Mouse (Mus musculus) urinary bladder, postnatal 10 days (tissue): ENCODE measurements at regions not wholly inside any gene's neighbourhood (a gene's known extent, or its start where the extent isn't known, plus 50 kb on each side); places are given as distances from the start of the nearest gene placed in this dataset.
"Not testable (repeated sequence)": the region's sequence is repeated elsewhere in the genome, so short reads cannot be mapped to it uniquely, and the experiment has no call there.

ENCODE experiments used
- DNase-seq: peaks from one replicate; pipeline ENCODE4 v3.0.0; 2022; ENCODE audit warnings: low spot score

GRCm38 (mm10) chr17:83990421-83991365, 142.9 kb upstream of the Haao start:
- no peak for DNase-seq

- DNase-seq = no peak
Observed at GRCm38 (mm10) chr17:83988897-83989296, 141.1 kb upstream of the Haao start.

GRCm38 (mm10) chr17:83988165-83988564, 140.4 kb upstream of the Haao start:
- DNase-seq = no peak

GRCm38 (mm10) chr17:83987683-83988082, 139.9 kb upstream of the Haao start:
- no peak for DNase-seq

GRCm38 (mm10) chr17:83985916-83986578, 138.3 kb upstream of the Haao start:
- DNase-seq = no peak

- DNase-seq = no peak
Observed at GRCm38 (mm10) chr17:83985333-83985790, 137.6 kb upstream of the Haao start.

- DNase-seq = no peak
Observed at GRCm38 (mm10) chr17:83983837-83984388, 136.2 kb upstream of the Haao start.

GRCm38 (mm10) chr17:83983070-83983836, 135.5 kb upstream of the Haao start:
- no peak for DNase-seq

GRCm38 (mm10) chr17:83982700-83983069, 134.9 kb upstream of the Haao start:
- no peak for DNase-seq

- DNase-seq = no peak
Observed at GRCm38 (mm10) chr17:83978858-83979470, 131.2 kb upstream of the Haao start.

- DNase-seq = no peak
Observed at GRCm38 (mm10) chr17:83977725-83978124, 130.0 kb upstream of the Haao start.

- DNase-seq = no peak
Observed at GRCm38 (mm10) chr17:83975813-83976212, 128.1 kb upstream of the Haao start.

- no peak for DNase-seq
Observed at GRCm38 (mm10) chr17:83973461-83974350, 125.9 kb upstream of the Haao start.

- DNase-seq = no peak
Observed at GRCm38 (mm10) chr17:83972874-83973273, 125.1 kb upstream of the Haao start.

GRCm38 (mm10) chr17:83972470-83972869, 124.7 kb upstream of the Haao start:
- no peak for DNase-seq

- DNase-seq = no peak
Observed at GRCm38 (mm10) chr17:83972026-83972425, 124.3 kb upstream of the Haao start.

GRCm38 (mm10) chr17:83969407-83969826, 121.7 kb upstream of the Haao start:
- no peak for DNase-seq

GRCm38 (mm10) chr17:83968124-83968523, 120.4 kb upstream of the Haao start:
- DNase-seq = not testable (repeated sequence)

- DNase-seq = no peak
Observed at GRCm38 (mm10) chr17:83967007-83967406, 119.2 kb upstream of the Haao start.

- DNase-seq = no peak
Observed at GRCm38 (mm10) chr17:83964454-83965211, 116.9 kb upstream of the Haao start.
